Mouse (Mus musculus) liver, adult 2 months (tissue): ENCODE measurements at regions not wholly inside any gene's neighbourhood (a gene's known extent, or its start where the extent isn't known, plus 50 kb on each side); places are given as distances from the start of the nearest gene placed in this dataset.

Experiments used
- CTCF ChIP-seq: fragments of 200-500 bp; IDR thresholded peaks from 2 replicates; pipeline ENCODE4 v1.5.1; 2011; ENCODE audit warnings: low read depth, low read length, control low read depth
- POLR2A ChIP-seq: fragments of 200-500 bp; IDR thresholded peaks from 2 replicates; pipeline ENCODE4 v1.6.1; 2011; ENCODE audit warnings: low read length, control low read depth; ENCODE audit not compliant: insufficient read depth; ENCODE audit errors: extremely low read depth

DNA sequence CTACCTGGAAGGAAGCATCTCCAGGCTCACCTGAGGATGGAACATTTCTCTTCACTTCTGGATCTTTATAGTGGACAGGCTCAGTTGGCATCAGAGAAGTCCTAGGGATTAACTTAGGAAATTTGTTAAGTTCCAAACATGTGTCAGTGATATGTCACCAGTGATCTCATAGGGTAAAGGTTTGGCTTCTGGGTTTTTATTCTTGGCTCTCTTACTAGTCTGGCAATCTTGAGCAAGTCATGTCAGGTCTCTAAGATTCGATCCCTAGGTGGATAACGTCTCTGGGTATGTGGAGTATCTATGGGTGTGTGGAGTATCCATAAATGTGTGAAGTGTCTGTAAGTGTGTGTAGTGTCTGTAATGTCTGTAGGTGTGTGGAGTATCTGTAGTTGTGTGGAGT is 127.9 kb upstream of the Irx5 start:
- TF ChIP-seq POLR2A (no peak), CTCF (no peak)
